Mouse (Mus musculus): ENCODE data around the gene Ssrp1. TPM values are rescaled to one million over a fixed set of nuclear protein-coding genes. Genes with fewer than 3 reads are reported as not detected.

Gene Ssrp1
- polyA plus RNA-seq (2015; fragmentation: Nextera tagmentation; extraction: Ambion mirVana) = 316 and 329 TPM in 2 replicates

DNA sequence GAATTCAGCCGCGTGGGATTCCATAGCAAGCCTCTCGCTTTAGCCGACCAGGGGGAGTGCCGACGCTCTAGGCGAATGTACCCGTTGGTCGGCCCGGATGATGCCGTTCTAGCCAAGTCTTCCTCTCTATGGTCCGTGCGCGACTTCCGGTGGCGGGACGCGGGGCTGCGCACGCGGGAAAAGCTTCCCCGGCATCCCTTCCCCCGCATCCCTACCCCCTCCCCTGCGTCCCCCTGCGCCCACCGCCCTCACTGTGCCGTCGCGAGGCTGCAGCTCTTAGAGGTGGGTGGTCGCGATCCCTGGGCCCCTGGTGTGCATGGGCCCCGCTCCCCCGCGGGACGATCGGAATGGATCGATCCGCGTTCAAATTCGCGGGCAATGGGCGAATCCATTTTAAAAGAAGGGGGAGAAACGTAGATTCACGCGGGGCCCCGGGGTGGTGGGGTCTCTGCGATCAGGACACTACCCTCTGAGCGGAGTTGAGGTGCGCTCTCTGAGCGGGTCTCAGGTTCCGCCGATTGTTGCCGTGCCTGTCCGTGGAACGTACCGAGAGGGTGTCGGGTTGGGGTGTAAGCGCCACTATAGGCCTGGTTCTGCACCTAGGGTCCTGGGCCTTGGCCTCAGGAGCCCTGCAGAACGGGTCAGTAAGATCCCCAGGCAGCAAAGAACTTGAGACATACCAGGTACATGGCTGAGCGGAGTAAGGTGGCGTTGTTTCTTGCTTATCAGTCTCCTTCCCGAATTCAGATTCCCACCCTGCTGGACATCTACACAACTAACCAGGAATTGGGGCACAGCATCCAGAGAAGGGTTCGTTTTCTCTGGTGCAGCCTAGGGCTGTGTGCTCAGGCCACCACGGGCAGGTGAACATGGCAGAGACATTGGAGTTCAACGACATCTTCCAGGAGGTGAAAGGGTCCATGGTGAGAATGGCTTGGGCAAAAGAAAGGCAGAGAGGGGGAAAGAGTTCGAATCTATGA is at the start of gene Ssrp1, which contains the start of gene P2rx3:
Gene Ssrp1, plus strand, starts transcription at position 188 of the 980 bp plus-strand sequence.
Gene P2rx3, minus strand, starts transcription at position 416 of the 980 bp plus-strand sequence.
- Histone ChIP-seq H3K36me3 (ENCODE audit: insufficient read depth, low read length) (peaks cover 32% of the 10 kb centered on the region), H3K9me3 (ENCODE audit: low read length) (no peaks in the 10 kb centered on the region), H3K27ac (ENCODE audit: low read length) (peak within 1 kb of the TSS; percentile 87), H3K27me3 (ENCODE audit: insufficient read depth, low read length) (no peaks in the 10 kb centered on the region), H3K9ac (replicated peaks; ENCODE audit: low read length) (peak within 1 kb of the TSS; percentile 97), H3K4me3 (ENCODE audit: low read length) (peak within 1 kb of the TSS; percentile 88), H3K4me1 (ENCODE audit: insufficient read depth, low read length) (peaks cover 13% of the 10 kb centered on the region), H3K4me2 (replicated peaks; ENCODE audit: low read depth, low read length) (peak within 1 kb of the TSS; percentile 89)
- under 1% methylated on average over 65 of the region's 66 CpGs for WGBS
- ATAC-seq (ENCODE audit: low FRiP score, low TSS enrichment) = peak; percentile 95

GRCm38 (mm10) chr2:84987930-84988329 is 49.1 kb upstream of the Ssrp1 start, which contains the start of gene Prg3:
TSS of gene Prg3 (plus strand) at chr2:84988215.
- no peak for ATAC-seq (ENCODE audit: low FRiP score, low TSS enrichment)
- 69% methylated on average over 1 of the region's 1 CpGs for WGBS
- H3K27me3 ChIP-seq (ENCODE audit: insufficient read depth, low read length) = no peaks in the 10 kb centered on the region

GRCm38 (mm10) chr2:84996376-84996775 is 40.7 kb upstream of the Ssrp1 start:
- H3K27me3 ChIP-seq (ENCODE audit: insufficient read depth, low read length) = no peaks in the 10 kb centered on the region
- WGBS = 80% methylated on average over 2 of the region's 2 CpGs

More at GRCm38 (mm10) chr2:84987930-84988329, 49.1 kb upstream of the Ssrp1 start, which contains the start of gene Prg3:
- H3K27ac ChIP-seq (ENCODE audit: low read length) = no peak within 1 kb of the TSS
- H3K9me3 ChIP-seq (ENCODE audit: low read length) = no peaks in the 10 kb centered on the region
- H3K4me3 ChIP-seq (ENCODE audit: low read length) = no peak within 1 kb of the TSS
- H3K4me1 ChIP-seq (ENCODE audit: insufficient read depth, low read length) = no peaks in the 10 kb centered on the region
- H3K4me2 ChIP-seq (replicated peaks; ENCODE audit: low read depth, low read length) = no peak within 1 kb of the TSS
- no peaks in the 10 kb centered on the region for H3K36me3 ChIP-seq (ENCODE audit: insufficient read depth, low read length)
- no peak within 1 kb of the TSS for H3K9ac ChIP-seq (replicated peaks; ENCODE audit: low read length)

GRCm38 (mm10) chr2:84999486-85000181 is 37.4 kb upstream of the Ssrp1 start:
- H3K9me3 ChIP-seq (ENCODE audit: low read length) = no peaks in the 10 kb centered on the region
- ATAC-seq (ENCODE audit: low FRiP score, low TSS enrichment) = no peak
- no peaks in the 10 kb centered on the region for H3K27me3 ChIP-seq (ENCODE audit: insufficient read depth, low read length)
- H3K36me3 ChIP-seq (ENCODE audit: insufficient read depth, low read length) = no peaks in the 10 kb centered on the region
- H3K4me2 ChIP-seq (replicated peaks; ENCODE audit: low read depth, low read length) = no peak overlapping the region
- no peak overlapping the region for H3K4me3 ChIP-seq (ENCODE audit: low read length)
- WGBS = 81% methylated on average over 3 of the region's 3 CpGs
- no peak overlapping the region for H3K9ac ChIP-seq (replicated peaks; ENCODE audit: low read length)
- H3K4me1 ChIP-seq (ENCODE audit: insufficient read depth, low read length) = no peaks in the 10 kb centered on the region
- H3K27ac ChIP-seq (ENCODE audit: low read length) = peak overlapping the region; percentile 28

More at GRCm38 (mm10) chr2:84996376-84996775, 40.7 kb upstream of the Ssrp1 start:
- no peak for ATAC-seq (ENCODE audit: low FRiP score, low TSS enrichment)
- Histone ChIP-seq H3K4me2 (replicated peaks; ENCODE audit: low read depth, low read length) (no peak overlapping the region), H3K4me3 (ENCODE audit: low read length) (no peak overlapping the region), H3K9ac (replicated peaks; ENCODE audit: low read length) (no peak overlapping the region), H3K9me3 (ENCODE audit: low read length) (no peaks in the 10 kb centered on the region), H3K4me1 (ENCODE audit: insufficient read depth, low read length) (no peaks in the 10 kb centered on the region), H3K27ac (ENCODE audit: low read length) (no peak overlapping the region), H3K36me3 (ENCODE audit: insufficient read depth, low read length) (no peaks in the 10 kb centered on the region)

DNA sequence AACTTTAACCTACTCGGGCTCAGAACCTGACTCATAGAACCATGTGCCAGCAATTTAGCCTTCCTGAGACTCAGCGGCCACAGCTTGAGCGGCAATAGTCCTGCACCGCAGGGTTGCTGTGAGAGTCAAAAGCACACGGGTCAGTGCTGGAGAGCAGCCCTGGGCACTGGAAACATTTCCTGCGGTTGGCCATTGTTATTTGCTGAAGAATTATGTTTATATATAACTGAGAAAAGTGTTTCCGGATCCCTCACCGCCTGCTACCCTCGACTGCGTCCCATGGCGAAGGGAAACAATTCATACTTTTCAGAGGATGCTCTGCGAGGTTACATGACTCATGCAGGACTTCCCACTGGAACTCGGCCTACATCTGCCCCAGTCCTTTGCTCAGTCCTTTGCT is 35.5 kb upstream of the Ssrp1 start:
- Histone ChIP-seq H3K4me3 (ENCODE audit: low read length) (no peak overlapping the region), H3K27ac (ENCODE audit: low read length) (peak overlapping the region; percentile 51; the same call in 1 of the 2 replicates)
- ATAC-seq (ENCODE audit: low FRiP score, low TSS enrichment) = peak; percentile 30; the same call in 1 of the 2 replicates

DNA sequence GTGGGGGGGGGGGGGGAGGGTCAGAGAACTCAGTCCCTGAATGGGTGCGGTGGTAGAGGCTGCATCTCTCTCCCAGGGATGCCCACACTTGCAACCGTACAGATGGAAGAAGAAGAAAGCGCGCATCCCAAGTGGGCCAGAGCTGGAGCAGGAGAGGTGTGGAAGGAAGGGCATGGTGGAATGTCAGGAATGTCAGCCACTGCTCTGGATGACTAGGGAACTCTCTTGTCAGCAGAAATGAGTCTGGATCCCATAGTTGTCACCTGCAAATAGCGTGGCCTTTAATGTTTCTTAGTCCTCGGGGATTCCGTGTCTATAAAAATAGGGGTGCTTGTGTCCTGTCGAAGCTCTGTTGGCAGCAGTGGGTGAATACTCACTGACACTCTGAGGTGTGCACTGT is 34.5 kb upstream of the Ssrp1 start:
- no peak overlapping the region for H3K4me3 ChIP-seq (ENCODE audit: low read length)
- ATAC-seq (ENCODE audit: low FRiP score, low TSS enrichment) = no peak
- H3K27ac ChIP-seq (ENCODE audit: low read length) = no peak overlapping the region
- H3K36me3 ChIP-seq (ENCODE audit: insufficient read depth, low read length) = no peaks in the 10 kb centered on the region
- 70% methylated on average over 8 of the region's 8 CpGs for WGBS
- no peaks in the 10 kb centered on the region for H3K9me3 ChIP-seq (ENCODE audit: low read length)
- H3K27me3 ChIP-seq (ENCODE audit: insufficient read depth, low read length) = no peaks in the 10 kb centered on the region
- H3K4me2 ChIP-seq (replicated peaks; ENCODE audit: low read depth, low read length) = no peak overlapping the region
- no peak overlapping the region for H3K9ac ChIP-seq (replicated peaks; ENCODE audit: low read length)
- H3K4me1 ChIP-seq (ENCODE audit: insufficient read depth, low read length) = no peaks in the 10 kb centered on the region

More for the DNA sequence above, 35.5 kb upstream of the Ssrp1 start:
- no peaks in the 10 kb centered on the region for H3K36me3 ChIP-seq (ENCODE audit: insufficient read depth, low read length)
- 78% methylated on average over 13 of the region's 13 CpGs for WGBS
- no peak overlapping the region for H3K4me2 ChIP-seq (replicated peaks; ENCODE audit: low read depth, low read length)
- H3K27me3 ChIP-seq (ENCODE audit: insufficient read depth, low read length) = no peaks in the 10 kb centered on the region
- no peaks in the 10 kb centered on the region for H3K4me1 ChIP-seq (ENCODE audit: insufficient read depth, low read length)
- H3K9me3 ChIP-seq (ENCODE audit: low read length) = no peaks in the 10 kb centered on the region
- H3K9ac ChIP-seq (replicated peaks; ENCODE audit: low read length) = no peak overlapping the region

DNA sequence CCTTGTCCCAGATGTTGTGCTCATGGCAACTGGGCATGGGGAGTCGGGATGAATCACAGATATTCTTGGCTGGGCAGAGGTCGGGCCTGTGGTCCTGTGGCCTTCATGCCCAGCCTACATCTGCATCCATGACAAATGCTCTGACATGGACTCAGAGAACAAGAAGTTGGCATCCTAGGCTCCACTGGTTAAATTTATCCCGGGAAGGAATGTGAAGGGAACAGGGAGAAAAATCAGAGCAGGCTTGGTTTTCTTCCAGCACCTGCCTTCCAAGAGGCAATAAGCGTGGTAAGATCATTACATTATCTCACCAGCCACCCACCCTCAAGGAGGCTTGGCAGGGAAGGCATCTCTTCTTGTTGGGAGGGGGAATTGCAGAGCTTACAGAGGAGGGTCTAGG is 32.7 kb upstream of the Ssrp1 start:
- H3K4me2 ChIP-seq (replicated peaks; ENCODE audit: low read depth, low read length) = no peak overlapping the region
- no peaks in the 10 kb centered on the region for H3K9me3 ChIP-seq (ENCODE audit: low read length)
- H3K4me1 ChIP-seq (ENCODE audit: insufficient read depth, low read length) = no peaks in the 10 kb centered on the region
- no peaks in the 10 kb centered on the region for H3K36me3 ChIP-seq (ENCODE audit: insufficient read depth, low read length)
- WGBS = 83% methylated on average over 4 of the region's 4 CpGs
- H3K27ac ChIP-seq (ENCODE audit: low read length) = no peak overlapping the region
- no peak overlapping the region for H3K9ac ChIP-seq (replicated peaks; ENCODE audit: low read length)
- no peak overlapping the region for H3K4me3 ChIP-seq (ENCODE audit: low read length)
- H3K27me3 ChIP-seq (ENCODE audit: insufficient read depth, low read length) = no peaks in the 10 kb centered on the region
- no peak for ATAC-seq (ENCODE audit: low FRiP score, low TSS enrichment)

DNA sequence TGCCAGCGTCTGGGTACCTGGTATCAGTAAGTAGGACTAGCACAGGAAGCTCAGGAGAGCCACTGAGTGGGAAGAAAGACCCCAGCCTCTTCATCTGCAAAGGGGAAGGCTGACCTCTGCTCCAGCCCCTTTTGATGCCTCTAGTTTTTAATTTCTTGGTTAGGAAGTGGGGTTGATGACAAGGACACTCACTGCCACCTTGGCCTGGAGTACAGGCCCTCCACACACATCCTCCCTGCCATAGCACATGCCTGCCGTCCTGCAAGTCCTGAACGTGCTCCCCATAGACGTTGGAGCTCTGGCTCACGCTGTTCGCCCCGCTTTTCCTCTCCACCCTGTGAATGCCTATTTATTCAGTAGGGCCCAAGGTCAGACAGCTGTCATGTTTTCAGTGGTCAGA is 30.4 kb upstream of the Ssrp1 start:
- H3K27me3 ChIP-seq (ENCODE audit: insufficient read depth, low read length) = no peaks in the 10 kb centered on the region
- no peaks in the 10 kb centered on the region for H3K9me3 ChIP-seq (ENCODE audit: low read length)
- WGBS = 80% methylated on average over 7 of the region's 7 CpGs
- H3K27ac ChIP-seq (ENCODE audit: low read length) = no peak overlapping the region
- ATAC-seq (ENCODE audit: low FRiP score, low TSS enrichment) = no peak
- H3K4me3 ChIP-seq (ENCODE audit: low read length) = no peak overlapping the region
- no peak overlapping the region for H3K9ac ChIP-seq (replicated peaks; ENCODE audit: low read length)
- no peak overlapping the region for H3K4me2 ChIP-seq (replicated peaks; ENCODE audit: low read depth, low read length)
- H3K36me3 ChIP-seq (ENCODE audit: insufficient read depth, low read length) = no peaks in the 10 kb centered on the region
- H3K4me1 ChIP-seq (ENCODE audit: insufficient read depth, low read length) = no peaks in the 10 kb centered on the region

GRCm38 (mm10) chr2:85007729-85008128 is 29.3 kb upstream of the Ssrp1 start:
- no peaks in the 10 kb centered on the region for H3K27me3 ChIP-seq (ENCODE audit: insufficient read depth, low read length)
- no peaks in the 10 kb centered on the region for H3K9me3 ChIP-seq (ENCODE audit: low read length)
- no peak overlapping the region for H3K4me2 ChIP-seq (replicated peaks; ENCODE audit: low read depth, low read length)
- H3K27ac ChIP-seq (ENCODE audit: low read length) = no peak overlapping the region
- H3K9ac ChIP-seq (replicated peaks; ENCODE audit: low read length) = no peak overlapping the region
- H3K4me1 ChIP-seq (ENCODE audit: insufficient read depth, low read length) = no peaks in the 10 kb centered on the region
- no peaks in the 10 kb centered on the region for H3K36me3 ChIP-seq (ENCODE audit: insufficient read depth, low read length)
- no peak for ATAC-seq (ENCODE audit: low FRiP score, low TSS enrichment)
- no peak overlapping the region for H3K4me3 ChIP-seq (ENCODE audit: low read length)
- 33% methylated on average over 4 of the region's 4 CpGs for WGBS
